Mouse (Mus musculus) hindbrain, postnatal 0 days (tissue): ENCODE measurements around the gene Cep350. TPM values are rescaled to one million over a fixed set of nuclear protein-coding genes. Genes with fewer than 3 reads are reported as not detected.
A peak's percentile ranks its signal among the peaks of the same experiment; 100 is the strongest.
"Not testable (repeated sequence)": the region's sequence is repeated elsewhere in the genome, so short reads cannot be mapped to it uniquely, and the experiment has no call there.

Experiments used
- ATAC-seq: fragments of 200-750 bp; cut with Nextera tagmentation; 2 replicates; pipeline ENCODE4 v1.8.0; 2017; ENCODE audit warnings: mild to moderate bottlenecking, moderate TSS enrichment, moderate library complexity
- DNase-seq: peaks from one replicate; pipeline ENCODE4 v3.0.0-alpha.2; 2015; ENCODE audit warnings: low spot score
- H3K27ac ChIP-seq: fragments of 300-500 bp; sonication (generic); 2 replicates; pipeline ENCODE4 v1.5.1; 2014; ENCODE audit warnings: mild to moderate bottlenecking
- H3K27me3 ChIP-seq: fragments of 300-500 bp; sonication (generic); 2 replicates; pipeline ENCODE4 v1.6.1; 2014; ENCODE audit warnings: low read length, mixed read lengths; ENCODE audit not compliant: insufficient read depth
- H3K36me3 ChIP-seq: fragments of 300-500 bp; sonication (generic); 2 replicates; pipeline ENCODE4 v1.6.1; 2014; ENCODE audit warnings: low read length, mixed read lengths; ENCODE audit not compliant: insufficient read depth
- H3K4me1 ChIP-seq: fragments of 300-500 bp; sonication (generic); 2 replicates; pipeline ENCODE4 v1.6.1; 2014; ENCODE audit warnings: antibody characterized with exemption, low read length, mixed read lengths; ENCODE audit not compliant: insufficient read depth
- H3K4me2 ChIP-seq: fragments of 300-500 bp; sonication (generic); 2 replicates; pipeline ENCODE4 v1.6.1; 2014; ENCODE audit warnings: low read depth, mild to moderate bottlenecking, low read length, moderate library complexity, mixed read lengths
- H3K4me3 ChIP-seq: fragments of 300-500 bp; sonication (generic); 2 replicates; pipeline ENCODE4 v1.5.1; 2014; ENCODE audit warnings: low read length
- H3K9ac ChIP-seq: fragments of 300-500 bp; sonication (generic); replicated peaks from 2 replicates; pipeline ENCODE4 v1.6.1; 2014; ENCODE audit warnings: mild to moderate bottlenecking, low read length, moderate library complexity, mixed read lengths
- H3K9me3 ChIP-seq: fragments of 300-500 bp; sonication (generic); 2 replicates; pipeline ENCODE4 v1.6.1; 2016; ENCODE audit warnings: low read length, mixed read lengths
- CTCF ChIP-seq: IDR thresholded peaks from 2 replicates; pipeline ENCODE4 v1.5.1; 2016; ENCODE audit warnings: antibody characterized with exemption, control low read depth, low read depth
- WGBS: fragments of 180-500 bp; shearing (Covaris S2); extraction: QIAGEN DNeasy Blood & Tissue Kit; methylation state at CpG from one replicate; pipeline ENCODE4 v1.1.7; 2014; 5-methylcytosine and 5-hydroxymethylcytosine counted together
- polyA plus RNA-seq: library from polyadenylated mRNA; unstranded; fragments of >200 nt; fragmentation: Nextera tagmentation; extraction: Ambion mirVana; gene quantifications from 2 replicates; pipeline ENCODE4 v1.2.1, GENCODE M21; 2015
- total RNA-seq: library from RNA; depleted of rRNA; stranded (reverse); fragments of >200 nt; gene quantifications from 2 replicates; pipeline ENCODE4 v1.2.3, GENCODE M21; 2014

Cep350 gene
- total and polyA plus RNA-seq, 2 experiments from 2014 or later, result 11.2 to 27.9 TPM

- WGBS, result 95% methylated on average over 10 of the region's 10 CpGs
- Histone ChIP-seq H3K27ac (no peak overlapping the region), H3K9ac (no peak overlapping the region), H3K9me3 (no peaks in the 10 kb centered on the region), H3K4me3 (no peak overlapping the region), H3K36me3 (peaks cover 47% of the 10 kb centered on the region), H3K4me1 (no peaks in the 10 kb centered on the region), H3K4me2 (no peak overlapping the region), H3K27me3 (no peaks in the 10 kb centered on the region)
- TF ChIP-seq CTCF, result no peak
- ATAC-seq (no peak), DNase-seq (no peak)
These were observed 78.7 kb downstream of the Cep350 start for GRCm38 (mm10) chr1:155894382-155894781.

GRCm38 (mm10) chr1:155886846-155887245 lies 86.2 kb downstream of the Cep350 start:
- no peak overlapping the region for H3K4me3 ChIP-seq
- DNase-seq (no peak), ATAC-seq (no peak)
- no peaks in the 10 kb centered on the region for H3K27me3 ChIP-seq
- no peak overlapping the region for H3K9ac ChIP-seq
- TF ChIP-seq CTCF, result no peak
- 80% methylated on average over 2 of the region's 2 CpGs for WGBS
- no peak overlapping the region for H3K4me2 ChIP-seq
- H3K4me1 ChIP-seq, result no peaks in the 10 kb centered on the region
- no peaks in the 10 kb centered on the region for H3K9me3 ChIP-seq
- H3K27ac ChIP-seq, result no peak overlapping the region
- peaks cover 32% of the 10 kb centered on the region for H3K36me3 ChIP-seq

DNA sequence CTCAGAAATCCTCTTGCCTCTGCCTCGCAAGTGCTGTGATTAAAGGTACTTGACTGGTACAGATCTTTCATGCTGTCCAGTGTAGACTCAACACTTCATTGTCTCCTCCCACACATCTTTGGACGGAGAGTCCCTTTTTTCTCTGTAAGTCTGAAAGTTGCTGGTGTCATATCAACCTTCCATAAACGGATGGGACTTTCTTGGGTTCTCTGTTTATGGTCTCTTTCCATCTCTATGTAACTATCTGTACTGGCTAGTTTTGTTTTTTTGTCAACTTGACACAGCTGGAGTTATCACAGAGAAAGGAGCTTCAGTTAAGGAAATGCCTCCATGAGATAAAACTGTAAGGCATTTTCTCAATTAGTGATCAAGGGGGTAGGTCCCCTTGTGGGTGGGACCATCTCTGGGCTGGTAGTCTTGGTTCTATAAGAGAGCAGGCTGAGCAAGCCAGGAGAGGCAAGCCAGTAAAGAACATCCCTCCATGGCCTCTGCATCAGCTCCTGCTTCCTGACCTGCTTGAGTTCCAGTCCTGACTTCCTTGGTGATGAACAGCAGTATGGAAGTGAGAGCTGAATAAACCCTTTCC lies 90.3 kb downstream of the Cep350 start:
- not testable (repeated sequence) for H3K27me3 ChIP-seq, ATAC-seq, H3K4me2 ChIP-seq, H3K4me3 ChIP-seq, DNase-seq, H3K27ac ChIP-seq, H3K9me3 ChIP-seq, H3K9ac ChIP-seq, H3K4me1 ChIP-seq
- peaks cover 42% of the 10 kb centered on the region for H3K36me3 ChIP-seq
- WGBS, result 95% methylated on average over 3 of the region's 3 CpGs

DNA sequence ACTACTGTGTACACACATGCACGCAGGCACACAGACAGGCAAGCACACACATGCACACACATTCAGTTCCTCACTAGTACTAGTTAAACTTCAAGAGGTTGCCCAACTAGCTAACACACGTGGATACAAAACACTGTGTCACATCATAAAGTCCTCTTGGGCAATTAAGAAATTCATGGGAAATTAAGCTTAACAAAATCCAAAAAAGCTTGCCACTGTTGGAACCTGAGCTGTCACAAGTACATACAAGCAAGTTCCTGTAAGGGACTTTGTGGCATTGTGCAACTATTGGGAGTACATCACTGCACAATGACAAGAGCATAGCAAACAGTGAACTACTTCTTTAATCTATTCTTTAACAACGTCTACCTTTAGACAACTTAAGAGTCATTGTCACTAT lies 93.5 kb downstream of the Cep350 start:
- Histone ChIP-seq H3K9ac (no peak overlapping the region), H3K36me3 (peaks cover 53% of the 10 kb centered on the region), H3K4me3 (no peak overlapping the region), H3K4me2 (no peak overlapping the region), H3K4me1 (no peaks in the 10 kb centered on the region), H3K27ac (no peak overlapping the region), H3K27me3 (no peaks in the 10 kb centered on the region), H3K9me3 (no peaks in the 10 kb centered on the region)
- ATAC-seq (no peak), DNase-seq (no peak)
- no peak for TF ChIP-seq CTCF
- 87% methylated on average over 3 of the region's 3 CpGs for WGBS

DNA sequence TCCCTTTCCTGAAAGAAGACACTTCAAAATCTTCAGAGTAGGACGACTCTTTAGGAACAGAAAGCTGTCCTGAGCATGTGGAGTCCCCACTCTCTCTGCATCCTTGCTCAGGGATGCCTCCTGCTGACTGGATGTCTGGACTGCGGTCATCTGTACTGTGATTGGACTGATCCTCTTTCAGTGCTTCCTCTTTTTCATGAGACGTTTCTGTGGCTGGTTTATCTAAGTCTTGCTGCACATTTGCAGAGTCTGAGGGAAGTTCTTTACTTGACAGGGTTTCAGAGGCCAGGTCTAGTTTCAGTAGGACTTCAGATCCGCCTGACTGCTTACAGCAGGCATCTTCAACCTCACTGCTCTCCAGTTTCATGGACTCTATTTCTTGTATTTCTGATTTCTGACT lies 110.1 kb downstream of the Cep350 start:
- no peak overlapping the region for H3K27ac ChIP-seq
- H3K36me3 ChIP-seq, result peaks cover 54% of the 10 kb centered on the region
- no peak overlapping the region for H3K9ac ChIP-seq
- no peaks in the 10 kb centered on the region for H3K4me1 ChIP-seq
- H3K4me3 ChIP-seq, result no peak overlapping the region
- peak; percentile 48 for TF ChIP-seq CTCF
- H3K4me2 ChIP-seq, result no peak overlapping the region
- DNase-seq (peak; percentile 18), ATAC-seq (no peak)
- 71% methylated on average over 4 of the region's 4 CpGs for WGBS
- H3K9me3 ChIP-seq, result no peaks in the 10 kb centered on the region
- H3K27me3 ChIP-seq, result no peaks in the 10 kb centered on the region

- no peak for TF ChIP-seq CTCF
- no peaks in the 10 kb centered on the region for H3K27me3 ChIP-seq
- H3K4me1 ChIP-seq, result no peaks in the 10 kb centered on the region
- H3K9me3 ChIP-seq, result no peaks in the 10 kb centered on the region
- ATAC-seq (no peak), DNase-seq (peak; percentile 67)
- no peak overlapping the region for H3K4me3 ChIP-seq
- H3K27ac ChIP-seq, result no peak overlapping the region
- no peak overlapping the region for H3K9ac ChIP-seq
- peaks cover 27% of the 10 kb centered on the region for H3K36me3 ChIP-seq
- no peak overlapping the region for H3K4me2 ChIP-seq
- 77% methylated on average over 7 of the region's 7 CpGs for WGBS
These were observed 117.9 kb downstream of the Cep350 start for GRCm38 (mm10) chr1:155854926-155855702.

GRCm38 (mm10) chr1:155853009-155853408 lies 120.0 kb downstream of the Cep350 start:
- no peak overlapping the region for H3K27ac ChIP-seq
- ATAC-seq, result no peak
- no peaks in the 10 kb centered on the region for H3K9me3 ChIP-seq
- WGBS, result 95% methylated on average over 5 of the region's 5 CpGs
- peaks cover 23% of the 10 kb centered on the region; the same call in 1 of the 2 replicates for H3K36me3 ChIP-seq
- H3K4me1 ChIP-seq, result no peaks in the 10 kb centered on the region
- no peak overlapping the region for H3K9ac ChIP-seq
- no peak overlapping the region for H3K4me2 ChIP-seq
- no peak for TF ChIP-seq CTCF
- no peaks in the 10 kb centered on the region for H3K27me3 ChIP-seq
- no peak for DNase-seq
- H3K4me3 ChIP-seq, result no peak overlapping the region
